Mouse (Mus musculus) lung, adult 18-20 months (tissue): ENCODE data around the gene Atp1a2.

Experiments used
- DNase-seq, 2 experiments: peaks; one replicate each; pipeline ENCODE4 v3.0.0; 2022; ENCODE audit warnings: mixed read lengths in 2 of 2

Atp1a2 gene

DNA sequence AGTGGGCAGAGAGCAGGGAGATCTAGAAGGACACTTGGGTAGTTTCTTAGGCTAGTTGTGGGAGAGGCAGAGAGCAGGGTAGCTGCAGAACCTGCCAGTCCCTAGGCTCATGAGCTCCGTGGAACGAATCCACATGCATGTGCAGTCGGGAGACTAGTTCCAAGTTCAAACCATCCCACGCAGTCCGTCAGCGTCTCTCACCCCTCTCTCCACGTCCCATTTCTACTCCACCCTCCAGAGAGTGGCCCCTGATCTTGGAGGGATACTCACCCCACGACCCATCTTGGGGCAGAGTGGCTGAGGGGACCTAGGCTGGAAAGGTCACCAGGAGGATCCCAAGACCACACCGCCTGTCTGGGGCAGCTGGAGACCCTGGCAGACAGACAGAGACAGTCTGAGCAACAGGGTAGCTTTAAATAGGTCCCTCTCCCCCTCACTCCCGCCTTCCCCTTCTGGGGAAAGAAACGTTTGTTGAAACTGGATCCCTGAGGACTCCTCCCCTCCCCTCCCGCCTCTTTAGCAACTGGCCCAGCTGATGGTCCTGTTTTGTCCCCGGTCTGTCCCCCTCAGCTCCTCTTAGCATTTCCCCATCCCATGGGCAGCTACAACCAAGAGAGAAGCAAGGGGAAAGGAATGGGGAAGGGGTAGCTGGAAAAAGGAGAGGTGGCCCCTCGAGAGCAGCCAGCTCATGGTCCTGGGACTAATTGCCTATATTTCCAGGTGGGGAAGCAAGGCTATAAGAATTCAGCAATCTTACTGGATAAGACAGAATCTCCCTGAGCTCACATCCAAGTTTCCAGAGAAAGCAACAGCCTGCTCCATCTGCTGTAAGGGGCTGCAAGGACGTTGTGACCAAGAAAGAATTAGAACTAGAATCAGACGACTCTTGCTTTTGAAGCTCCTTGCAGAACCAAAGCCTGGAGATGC, at the start of gene Atp1a2:
TSS of gene Atp1a2 (minus strand) at position 454 of the 927 bp plus-strand sequence.
- peak; percentile 42 to 49 for DNase-seq

- DNase-seq: no peak
Observed at GRCm38 (mm10) chr1:172347382-172347781, 49.5 kb upstream of the Atp1a2 start.

DNA sequence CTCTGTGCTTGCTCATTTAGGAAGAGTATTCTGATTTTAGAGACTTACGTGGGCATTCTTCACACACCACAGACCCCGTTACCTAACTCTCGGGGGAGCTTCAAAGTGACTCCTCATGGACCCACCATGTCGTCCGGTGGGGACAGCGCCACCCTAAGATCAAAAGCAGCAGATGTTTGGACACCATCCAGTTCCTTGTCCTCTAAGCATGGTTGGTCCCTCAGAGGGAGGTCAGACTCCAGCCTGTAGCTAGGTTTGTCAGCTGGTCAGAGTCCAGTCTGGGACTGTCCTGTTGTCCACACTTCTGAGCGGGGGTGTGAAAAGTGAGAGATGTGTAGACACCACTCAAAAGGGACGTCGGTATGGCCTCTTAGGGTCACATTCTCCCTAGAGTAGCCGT, 48.8 kb upstream of the Atp1a2 start:
- DNase-seq: no peak

DNA sequence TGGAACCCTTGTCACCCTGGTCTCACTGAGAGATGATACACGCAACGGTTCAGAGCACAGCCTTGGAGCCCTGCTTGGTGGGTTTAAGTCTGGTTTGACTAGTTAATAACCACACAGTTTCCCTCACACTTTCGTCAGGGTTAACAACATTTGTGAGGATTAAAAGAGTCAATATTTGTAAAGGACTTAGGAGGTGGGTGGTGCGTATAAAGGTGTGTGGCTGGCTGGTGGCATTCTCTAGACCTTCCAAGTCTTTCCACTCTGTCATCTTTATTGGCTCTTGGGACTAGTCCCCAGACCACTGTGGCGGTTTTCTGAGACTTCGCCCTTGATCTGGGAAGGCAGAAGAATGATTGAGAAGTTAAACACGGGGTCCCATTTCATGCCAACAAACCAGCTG, 47.0 kb upstream of the Atp1a2 start:
- DNase-seq: peak in 1 of 2 experiments; percentile 39

DNA sequence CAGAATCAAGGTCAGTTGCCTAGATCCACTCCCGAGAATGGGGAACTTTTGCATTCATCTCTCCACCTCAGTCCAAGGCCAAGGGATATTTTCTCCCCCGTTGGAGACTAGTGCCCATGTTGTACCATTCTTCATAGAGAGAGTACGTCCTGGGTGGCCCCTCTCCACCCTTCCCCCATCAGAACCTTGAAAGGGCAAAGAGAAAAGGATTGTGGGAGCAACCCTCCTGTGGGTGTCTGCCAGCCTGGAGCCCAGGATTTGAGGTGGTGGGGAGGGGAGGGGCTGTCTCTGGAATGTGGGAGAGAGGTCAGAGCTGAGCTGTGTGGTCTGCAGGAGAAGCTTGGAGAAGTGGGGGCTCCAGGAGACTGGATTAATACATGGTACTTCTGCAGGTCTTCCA, 46.0 kb upstream of the Atp1a2 start:
- DNase-seq: no peak

GRCm38 (mm10) chr1:172342729-172343128, 44.9 kb upstream of the Atp1a2 start:
- no peak for DNase-seq

DNA sequence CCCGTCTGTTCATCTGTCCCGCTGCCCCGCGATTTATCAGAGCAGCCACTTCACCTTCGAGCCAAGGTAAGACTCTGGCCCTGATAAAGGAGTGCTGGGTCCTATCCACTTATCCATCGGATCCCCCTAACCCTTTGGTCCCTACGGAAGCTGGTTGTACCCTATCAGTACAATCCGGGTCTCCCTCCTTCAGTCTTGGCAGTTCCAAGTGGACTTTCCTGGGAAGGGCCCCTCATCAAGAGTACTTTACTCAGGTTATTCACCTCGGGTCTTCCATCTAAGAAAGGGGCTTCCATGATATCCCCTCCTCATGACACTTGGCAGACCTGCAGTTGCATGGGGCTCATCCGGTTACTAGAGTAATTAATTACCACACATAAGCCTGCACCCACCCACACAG, 43.5 kb upstream of the Atp1a2 start:
- no peak for DNase-seq

DNA sequence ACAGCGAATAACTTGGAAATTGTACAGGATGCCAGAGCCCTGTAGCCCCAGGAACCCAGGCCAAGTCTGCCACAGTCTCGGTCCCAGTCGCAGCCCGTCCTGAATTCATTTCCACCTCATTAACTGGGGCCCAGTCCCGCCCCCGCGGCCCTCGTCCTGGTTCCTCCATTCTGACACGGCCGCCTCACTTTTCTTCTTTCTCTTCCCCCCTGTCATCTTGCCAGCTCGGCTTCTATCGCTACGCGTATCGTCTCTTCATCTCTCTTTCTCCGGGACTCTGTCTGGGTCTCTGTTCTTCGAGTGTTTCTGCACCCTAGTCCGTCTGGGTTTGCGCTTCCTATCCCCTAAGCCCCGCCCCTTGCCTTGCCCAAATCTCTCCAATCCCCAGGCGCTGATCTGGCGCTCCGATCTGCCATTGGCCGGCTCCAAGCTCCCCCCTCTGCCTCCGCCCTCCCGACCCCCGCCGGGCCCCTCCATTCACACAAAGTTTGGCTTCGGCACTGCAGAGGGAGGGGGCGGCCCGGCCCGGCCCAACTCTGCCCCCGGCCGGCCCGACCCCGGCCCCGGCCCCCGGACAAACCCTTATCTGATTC, 43.0 kb upstream of the Atp1a2 start, which contains the start of gene Kcnj10:
TSS of gene Kcnj10 (plus strand) at position 482 of the 593 bp plus-strand sequence.
- DNase-seq: peak; percentile 72 to 75

DNA sequence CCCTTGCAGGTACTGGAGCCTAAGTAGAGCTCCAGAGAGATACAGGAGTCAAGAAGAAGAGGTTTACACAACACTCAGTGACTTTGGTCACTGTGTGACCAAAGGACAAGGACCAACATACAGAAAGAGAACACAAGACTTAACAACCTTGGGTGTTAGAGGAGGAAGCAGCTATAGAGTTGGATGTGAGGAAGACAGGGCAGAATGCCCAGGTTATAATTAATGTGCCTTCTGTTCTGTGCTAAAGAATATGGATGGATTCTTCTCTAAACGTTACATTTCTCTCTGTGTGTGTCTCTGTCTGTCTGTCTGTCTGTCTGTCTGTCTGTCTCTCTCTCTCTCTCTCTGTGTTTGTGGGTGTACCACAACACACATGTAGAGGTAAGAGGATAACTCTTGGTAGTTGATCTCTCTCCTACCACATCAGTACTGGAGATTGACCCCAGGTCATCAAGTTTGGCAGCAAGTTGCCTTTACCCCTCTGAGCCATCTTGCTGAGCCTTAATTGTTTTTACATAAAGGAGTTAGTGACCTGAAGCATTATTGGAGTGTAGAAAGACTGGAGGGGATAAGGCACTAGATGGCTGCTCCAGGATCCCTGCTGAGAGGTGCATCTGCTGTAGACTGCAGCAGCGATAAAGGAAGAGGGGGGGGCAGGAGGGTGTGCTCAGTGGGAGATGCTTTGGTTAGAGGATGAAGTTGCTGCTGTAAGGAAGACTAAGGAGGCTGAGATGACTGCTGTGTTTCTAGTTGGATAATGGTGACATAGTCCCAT, 39.7 kb upstream of the Atp1a2 start:
- no peak for DNase-seq

DNA sequence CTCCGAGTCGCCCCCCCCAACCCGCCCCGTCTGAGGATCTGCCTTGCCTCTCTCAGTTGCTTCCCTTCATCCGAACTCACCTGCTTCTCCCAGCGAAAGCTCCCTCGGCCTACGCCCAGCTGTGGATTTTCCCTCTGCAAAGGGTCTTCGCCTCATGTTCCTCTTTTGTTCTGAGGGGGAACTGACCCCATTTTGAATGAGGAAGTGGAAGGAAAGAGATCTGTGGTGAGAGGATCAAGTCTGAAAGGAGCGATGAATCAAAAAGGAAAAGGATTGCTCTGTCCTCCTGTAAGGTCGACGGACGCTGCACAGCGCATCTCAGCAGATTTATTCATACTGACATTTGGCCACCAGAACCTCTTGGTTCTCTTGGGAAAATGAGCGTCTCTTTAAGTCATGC, 37.9 kb upstream of the Atp1a2 start:
- no peak for DNase-seq

DNA sequence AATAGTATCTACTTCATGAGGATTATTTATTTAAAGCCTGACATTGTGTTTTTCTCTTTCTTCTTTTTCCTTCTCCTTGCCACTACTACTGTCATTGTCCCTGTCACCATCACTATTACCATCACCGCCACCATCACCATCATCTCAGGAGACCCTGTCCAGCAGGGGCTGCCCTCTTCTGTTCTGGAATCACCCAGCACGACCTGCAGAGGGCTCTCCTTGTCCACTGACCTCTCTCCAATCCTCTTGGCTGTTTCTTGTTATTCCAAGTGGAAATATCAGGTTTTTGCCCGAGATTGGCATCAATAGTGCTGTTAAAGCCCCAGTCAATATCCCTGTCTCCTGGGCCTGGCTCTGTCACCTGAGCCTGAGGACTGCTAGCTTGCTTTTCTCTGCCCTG, 35.6 kb upstream of the Atp1a2 start:
- no peak for DNase-seq

GRCm38 (mm10) chr1:172332925-172333324, 35.1 kb upstream of the Atp1a2 start:
- DNase-seq: no peak

GRCm38 (mm10) chr1:172331422-172331947, 33.6 kb upstream of the Atp1a2 start:
- DNase-seq: no peak

GRCm38 (mm10) chr1:172329616-172330015, 31.8 kb upstream of the Atp1a2 start:
- no peak for DNase-seq

DNA sequence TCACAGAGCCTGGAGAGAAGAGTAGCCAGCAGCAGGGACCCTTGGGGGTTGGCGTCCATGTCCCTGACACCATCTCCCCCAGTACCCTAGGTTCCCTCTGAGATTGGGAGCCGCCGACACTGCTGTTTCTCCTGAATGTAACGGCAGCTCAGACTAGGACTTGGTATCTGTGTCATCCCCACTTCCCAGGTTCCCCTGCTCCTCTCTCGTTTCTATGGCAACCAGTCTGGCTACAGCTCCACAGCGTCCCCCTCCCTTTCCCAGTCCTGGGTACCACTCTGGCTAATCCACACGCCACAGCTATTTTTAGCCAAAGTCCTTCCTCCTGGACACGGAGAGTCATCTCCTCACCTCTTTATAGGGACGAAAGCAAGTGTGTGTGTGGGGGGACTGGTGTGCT, 31.3 kb upstream of the Atp1a2 start, which contains the start of gene Kcnj9:
TSS of gene Kcnj9 (minus strand) at position 188 of the 400 bp plus-strand sequence.
- no peak for DNase-seq

- no peak for DNase-seq
Observed at GRCm38 (mm10) chr1:172328461-172328860, 30.6 kb upstream of the Atp1a2 start.

DNA sequence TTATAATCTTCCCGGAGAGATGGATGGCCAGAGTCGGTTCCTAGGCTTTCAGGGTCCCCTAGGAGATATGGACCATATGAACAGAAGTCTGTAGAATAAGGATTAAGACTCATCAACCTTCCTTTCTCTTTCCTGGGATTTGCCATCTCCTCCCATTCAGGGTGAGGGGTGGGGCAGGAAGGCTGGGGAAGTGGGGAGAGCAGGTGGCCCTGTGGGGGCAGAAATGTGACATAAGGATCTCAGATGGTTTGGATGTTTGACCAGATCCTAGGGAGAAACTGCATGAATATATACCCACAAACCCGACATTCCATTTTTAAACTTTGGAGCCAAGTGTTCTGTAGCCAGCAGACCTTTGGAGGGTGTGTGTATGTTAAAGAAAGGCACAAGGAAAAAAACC, 30.2 kb upstream of the Atp1a2 start:
- no peak for DNase-seq

DNA sequence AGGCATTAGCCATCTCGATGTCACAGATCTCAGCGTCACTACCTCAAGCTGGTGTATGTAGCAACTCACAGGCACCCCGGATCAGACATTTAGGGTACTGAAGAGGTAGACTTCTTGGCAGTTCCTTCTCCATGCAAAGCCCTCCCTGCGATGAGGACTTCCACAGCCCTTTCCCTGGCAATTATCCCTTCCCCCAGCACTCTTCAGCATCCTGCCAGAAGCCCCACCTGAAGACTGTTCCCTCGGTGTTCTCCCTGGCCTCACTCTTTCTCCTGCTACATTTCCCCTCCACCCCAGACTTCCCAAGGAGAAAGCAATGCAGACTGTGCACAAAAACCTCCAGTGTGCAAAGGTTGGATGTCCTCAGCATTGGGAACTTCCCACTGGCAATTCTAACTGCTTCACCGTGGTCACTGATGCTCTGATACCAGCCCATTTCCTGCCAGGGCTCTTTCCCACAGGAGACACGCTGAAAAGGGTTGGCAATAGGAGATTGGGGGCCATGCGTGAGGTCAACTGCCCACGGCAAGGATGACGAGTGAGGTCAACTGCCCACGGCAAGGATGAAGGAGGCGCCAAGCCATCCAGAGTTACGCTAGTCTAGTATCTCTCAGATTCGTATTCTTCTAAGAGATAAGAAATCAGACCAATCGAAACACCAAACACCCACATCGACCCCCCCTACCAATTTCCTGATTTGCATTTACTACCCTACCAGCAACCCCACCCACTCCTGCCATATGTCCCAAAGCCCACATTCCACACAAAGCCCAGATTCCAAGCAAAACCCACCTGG, 29.5 kb upstream of the Atp1a2 start:
- DNase-seq: no peak

DNA sequence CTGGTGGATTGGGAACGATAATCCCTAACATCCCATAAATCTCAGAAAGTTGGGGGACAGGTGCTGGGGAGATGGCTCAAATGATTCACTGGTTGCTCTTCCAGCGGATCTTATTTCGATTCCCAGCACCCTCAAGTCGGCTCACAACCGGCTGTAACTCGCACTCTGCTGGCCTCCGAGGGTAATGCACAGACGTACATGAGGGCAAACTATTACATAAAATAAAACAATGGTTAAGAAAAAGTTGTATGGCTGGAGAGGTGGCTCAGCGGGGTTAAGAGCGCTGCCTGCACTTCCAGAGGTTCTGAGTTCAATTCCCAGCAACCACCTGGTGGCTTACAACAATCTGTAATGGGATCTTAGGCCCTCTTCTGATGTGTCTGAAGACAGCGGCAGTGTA, 28.8 kb upstream of the Atp1a2 start:
- DNase-seq: no peak

DNA sequence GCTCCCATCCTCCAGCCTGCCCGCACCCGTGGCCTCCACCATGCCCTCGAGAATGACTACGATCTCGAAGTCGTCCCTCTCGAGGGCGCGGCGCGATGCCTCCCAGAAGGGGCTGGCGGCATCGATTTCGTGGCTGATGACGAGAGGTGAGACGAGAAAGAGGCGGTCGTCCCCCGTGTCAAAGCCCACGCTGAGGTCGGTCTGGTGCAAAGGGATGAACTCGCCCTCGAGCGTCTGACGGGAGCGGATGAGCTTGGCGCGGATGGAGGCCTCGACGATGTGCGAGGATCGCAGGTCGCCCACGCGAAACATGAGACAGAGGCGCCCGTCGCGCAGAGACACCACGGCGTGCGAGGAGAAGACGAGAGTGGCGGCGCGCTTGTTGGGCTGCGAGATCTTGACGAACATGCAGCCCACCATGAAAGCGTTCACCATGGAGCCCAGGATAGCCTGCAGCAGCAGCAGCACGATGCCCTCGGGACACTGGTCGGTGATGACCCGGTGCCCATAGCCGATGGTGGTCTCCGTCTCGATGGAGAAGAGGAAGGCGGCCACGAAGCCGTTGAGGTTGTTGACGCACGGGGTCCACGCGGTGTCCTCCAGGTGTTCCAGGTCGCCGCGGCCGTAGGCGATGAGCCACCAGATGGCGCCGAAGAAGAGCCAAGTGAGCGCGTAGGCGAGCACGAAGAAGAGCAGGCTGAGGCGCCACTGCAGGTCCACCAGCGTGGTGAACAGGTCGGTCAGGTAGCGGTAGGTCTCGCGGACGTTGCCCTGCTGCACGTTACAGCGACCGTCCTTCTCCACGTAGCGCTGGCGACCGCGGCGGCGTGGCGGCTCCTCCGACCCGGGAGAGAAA, 28.0 kb upstream of the Atp1a2 start:
- DNase-seq: peak; percentile 76 to 81

GRCm38 (mm10) chr1:172324725-172325124, 26.9 kb upstream of the Atp1a2 start:
- DNase-seq: peak; percentile 74 to 81
